Mouse (Mus musculus) forebrain, embryonic 10.5 days (tissue): ENCODE results near the gene Sept9. TPM values are rescaled to one million over a fixed set of nuclear protein-coding genes. Genes with fewer than 3 reads are reported as not detected.

ENCODE experiments used
- DNase-seq: peaks from one replicate; pipeline ENCODE4 v3.0.0-alpha.2; 2017; ENCODE audit warnings: low spot score; ENCODE audit errors: extremely low spot score
- H3K27ac ChIP-seq: fragments of 300-500 bp; sonication (generic); 2 replicates; pipeline ENCODE4 v1.5.1; 2016; ENCODE audit warnings: mild to moderate bottlenecking
- H3K27me3 ChIP-seq: fragments of 300-500 bp; sonication (generic); 2 replicates; pipeline ENCODE4 v1.6.1; 2016; ENCODE audit warnings: mild to moderate bottlenecking; ENCODE audit not compliant: poor library complexity, severe bottlenecking
- H3K36me3 ChIP-seq: fragments of 300-500 bp; sonication (generic); replicated peaks from 2 replicates; pipeline ENCODE4 v1.6.1; 2016; ENCODE audit warnings: mild to moderate bottlenecking, moderate library complexity
- H3K4me1 ChIP-seq: fragments of 300-500 bp; sonication (generic); 2 replicates; pipeline ENCODE4 v1.6.1; 2016
- H3K4me3 ChIP-seq: fragments of 300-500 bp; sonication (generic); 2 replicates; pipeline ENCODE4 v1.5.1; 2016; ENCODE audit warnings: mild to moderate bottlenecking, moderate library complexity
- H3K9me3 ChIP-seq: fragments of 300-500 bp; sonication (generic); 2 replicates; pipeline ENCODE4 v1.6.1; 2016; ENCODE audit warnings: mild to moderate bottlenecking, moderate library complexity
- WGBS: fragments of 180-500 bp; shearing (Covaris S2); methylation state at CpG from one replicate; pipeline ENCODE4 v1.1.7; 2016; 5-methylcytosine and 5-hydroxymethylcytosine counted together
- polyA plus RNA-seq: library from polyadenylated mRNA; unstranded; fragments of >200 nt; fragmentation: Nextera tagmentation; extraction: Ambion mirVana; gene quantifications from 2 replicates; pipeline ENCODE4 v1.2.1, GENCODE M21; 2016

Sept9 gene
- polyA plus RNA-seq, 1 experiment from 2014 or later = 206 TPM

DNA sequence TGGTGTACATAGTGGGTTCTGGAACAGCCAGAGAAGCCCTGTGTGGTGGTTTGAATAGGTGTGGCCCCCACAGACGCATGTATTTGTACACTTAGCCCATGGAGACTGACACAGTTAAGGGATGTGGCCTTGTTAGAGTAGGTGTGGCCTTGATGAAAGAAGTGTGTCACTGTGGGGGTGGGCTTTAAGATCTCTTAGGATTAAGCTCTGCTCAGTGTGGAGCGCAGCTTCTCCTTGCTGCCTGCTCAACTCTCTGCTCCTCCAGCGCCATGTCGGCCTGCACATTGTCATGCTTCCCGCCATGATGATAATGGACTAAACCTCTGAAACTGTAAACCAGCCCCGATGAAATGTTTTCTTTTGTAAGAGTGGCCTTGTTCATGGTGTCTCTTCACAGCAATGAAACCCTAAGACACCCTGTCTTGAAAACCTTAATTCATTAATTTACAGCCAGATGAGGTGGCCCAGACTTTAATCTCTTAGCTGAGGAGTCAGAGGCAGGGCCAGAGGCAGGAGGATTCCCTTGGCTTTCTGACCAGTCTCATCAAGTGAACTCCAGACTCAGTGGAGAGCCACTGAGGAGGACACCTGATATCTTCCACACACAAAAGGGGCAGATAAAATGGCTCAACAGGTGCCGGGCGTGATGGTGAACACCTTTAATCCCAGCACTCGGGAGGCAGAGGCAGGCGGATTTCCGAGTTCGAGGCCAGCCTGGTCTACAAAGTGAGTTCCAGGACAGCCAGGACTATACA lies 44.3 kb downstream of the Sept9 start:
- Histone ChIP-seq H3K4me3 (no peak overlapping the region), H3K27me3 (no peaks in the 10 kb centered on the region), H3K36me3 (no peaks in the 10 kb centered on the region), H3K27ac (no peak overlapping the region), H3K4me1 (peaks cover 26% of the 10 kb centered on the region), H3K9me3 (no peaks in the 10 kb centered on the region)
- no peak for DNase-seq
- 86% methylated on average over 12 of the region's 12 CpGs for WGBS

DNA sequence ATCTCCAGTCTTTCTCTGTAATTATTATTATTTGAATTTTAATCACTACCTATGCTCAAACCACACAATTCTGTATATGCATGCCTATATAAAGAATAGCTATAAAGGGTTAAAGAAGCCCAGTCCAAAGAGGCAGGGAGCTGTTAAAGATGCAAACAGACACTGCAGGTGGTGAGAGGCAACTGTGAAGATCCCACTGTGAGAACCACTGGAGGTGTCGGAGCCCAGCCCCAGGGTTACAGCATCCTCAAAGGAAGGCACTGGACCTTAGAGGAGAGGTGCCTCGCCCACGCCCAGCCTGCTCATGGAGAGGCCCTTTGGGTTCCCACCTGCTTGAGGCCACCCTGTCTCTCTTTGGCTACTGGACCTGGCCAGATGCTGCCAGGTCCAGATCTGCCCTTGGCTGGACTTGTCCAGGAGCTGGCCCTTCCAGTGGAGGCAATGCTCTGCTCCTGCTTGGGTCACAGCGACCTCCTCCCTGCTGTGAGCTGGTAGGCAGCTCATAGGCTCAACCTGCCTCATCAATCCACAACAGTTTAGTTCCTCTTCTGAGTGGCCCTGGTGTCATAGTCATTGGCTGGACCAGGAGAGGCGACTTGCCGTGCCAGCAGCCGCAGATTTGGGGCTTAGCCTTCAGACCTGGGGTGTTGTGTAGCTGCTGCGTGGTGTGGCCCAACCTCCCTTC lies 45.7 kb downstream of the Sept9 start:
- H3K4me3 ChIP-seq = no peak overlapping the region
- no peak overlapping the region for H3K27ac ChIP-seq
- no peaks in the 10 kb centered on the region for H3K36me3 ChIP-seq
- 57% methylated on average over 8 of the region's 8 CpGs for WGBS
- H3K27me3 ChIP-seq = no peaks in the 10 kb centered on the region
- peaks cover 37% of the 10 kb centered on the region for H3K4me1 ChIP-seq
- no peaks in the 10 kb centered on the region for H3K9me3 ChIP-seq
- DNase-seq = no peak

DNA sequence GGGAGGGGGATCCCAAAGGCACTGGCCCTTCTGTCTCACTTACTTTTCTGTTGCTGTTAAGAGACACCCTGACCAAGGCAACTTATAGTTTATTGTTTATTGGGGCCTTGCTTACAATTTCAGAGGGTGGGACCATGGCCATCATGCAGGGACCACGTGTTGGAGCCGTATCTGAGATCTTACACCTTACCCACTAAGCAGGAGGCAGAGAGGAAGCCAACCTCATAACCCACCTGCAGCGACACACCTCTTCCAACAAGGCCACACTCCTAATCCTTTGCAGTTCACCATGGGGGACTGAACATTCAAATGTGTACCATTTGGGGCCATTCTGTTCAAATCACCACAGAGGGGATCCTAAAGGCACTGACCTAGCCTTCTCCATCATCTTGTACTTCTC lies 46.4 kb downstream of the Sept9 start:
- no peaks in the 10 kb centered on the region for H3K36me3 ChIP-seq
- no peaks in the 10 kb centered on the region for H3K27me3 ChIP-seq
- H3K27ac ChIP-seq = no peak overlapping the region
- WGBS = 75% methylated on average over 3 of the region's 3 CpGs
- no peaks in the 10 kb centered on the region for H3K9me3 ChIP-seq
- no peak overlapping the region for H3K4me3 ChIP-seq
- DNase-seq = no peak
- H3K4me1 ChIP-seq = peaks cover 40% of the 10 kb centered on the region

DNA sequence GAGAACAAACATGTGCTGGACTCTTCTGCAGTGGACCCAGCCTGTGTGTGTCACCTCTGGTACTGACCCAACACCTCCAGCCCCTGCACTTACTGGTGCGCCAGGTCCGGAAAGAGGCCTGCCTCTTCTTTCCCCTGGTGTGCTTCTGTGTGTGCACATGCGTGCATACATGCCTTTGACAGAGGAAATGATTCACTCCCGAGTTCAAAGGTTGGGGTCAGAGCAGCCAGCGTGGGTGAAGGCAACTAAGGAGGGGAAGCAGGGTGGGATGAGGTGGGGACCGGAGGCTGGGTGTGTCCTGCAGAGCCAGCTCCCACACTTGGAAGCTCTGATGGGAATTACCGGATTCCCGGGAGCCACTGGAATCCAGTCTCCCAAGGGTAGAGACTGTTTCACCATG lies 46.8 kb downstream of the Sept9 start:
- H3K4me1 ChIP-seq = peaks cover 44% of the 10 kb centered on the region
- H3K36me3 ChIP-seq = no peaks in the 10 kb centered on the region
- 0 out of 2 replicates have a peak overlapping the region, but pooled peaks have one; percentile 22 for H3K27ac ChIP-seq
- no peaks in the 10 kb centered on the region for H3K27me3 ChIP-seq
- 77% methylated on average over 8 of the region's 8 CpGs for WGBS
- H3K9me3 ChIP-seq = no peaks in the 10 kb centered on the region
- no peak overlapping the region for H3K4me3 ChIP-seq
- DNase-seq = no peak

DNA sequence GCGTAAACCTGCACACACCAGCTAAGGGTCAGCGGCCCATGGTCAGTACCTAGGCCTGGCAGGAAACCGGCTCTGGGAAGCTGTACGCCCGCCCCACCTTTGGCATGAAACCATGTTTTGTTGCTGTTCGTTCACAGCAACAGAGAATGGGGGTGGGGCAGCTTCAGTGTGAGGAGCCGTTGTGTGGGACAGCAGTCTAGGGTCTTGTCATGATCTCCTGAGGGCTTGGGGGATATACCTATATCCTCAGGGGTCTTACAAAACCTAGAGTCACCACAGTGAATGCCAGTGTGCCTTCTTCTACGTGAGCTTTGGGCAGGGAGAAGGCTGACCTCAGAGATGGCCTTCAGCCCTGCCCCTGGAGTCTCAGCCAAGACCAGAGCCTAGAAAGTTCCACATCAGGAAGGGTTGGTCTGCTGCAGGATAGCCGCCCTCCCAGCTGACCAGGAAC lies 47.5 kb downstream of the Sept9 start:
- Histone ChIP-seq H3K4me3 (no peak overlapping the region), H3K4me1 (peaks cover 51% of the 10 kb centered on the region), H3K9me3 (no peaks in the 10 kb centered on the region), H3K27me3 (no peaks in the 10 kb centered on the region), H3K27ac (no peak overlapping the region), H3K36me3 (no peaks in the 10 kb centered on the region)
- WGBS = 84% methylated on average over 9 of the region's 9 CpGs
- no peak for DNase-seq

DNA sequence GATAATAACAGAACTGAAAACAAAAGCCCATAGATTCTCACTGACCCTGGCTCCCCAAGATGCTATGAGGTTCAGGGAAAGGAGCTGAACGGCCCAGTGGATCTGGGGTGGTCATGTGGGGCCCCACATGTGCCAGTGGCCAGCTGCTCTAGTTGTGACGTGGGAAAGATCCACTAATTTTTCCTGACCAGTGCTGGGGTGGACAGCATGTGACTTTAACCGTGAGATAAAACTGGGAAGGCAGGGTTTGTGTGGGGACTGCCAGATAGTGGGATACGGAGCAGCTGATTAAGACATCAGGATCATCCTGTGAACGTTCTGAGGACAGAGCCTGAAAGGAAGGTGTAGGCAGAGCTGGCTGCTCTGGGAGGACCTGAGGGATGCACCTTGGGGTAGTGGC lies 48.1 kb downstream of the Sept9 start:
- Histone ChIP-seq H3K27me3 (no peaks in the 10 kb centered on the region), H3K27ac (no peak overlapping the region), H3K4me1 (peaks cover 51% of the 10 kb centered on the region), H3K36me3 (no peaks in the 10 kb centered on the region), H3K9me3 (no peaks in the 10 kb centered on the region), H3K4me3 (no peak overlapping the region)
- DNase-seq = no peak
- 77% methylated on average over 5 of the region's 5 CpGs for WGBS

DNA sequence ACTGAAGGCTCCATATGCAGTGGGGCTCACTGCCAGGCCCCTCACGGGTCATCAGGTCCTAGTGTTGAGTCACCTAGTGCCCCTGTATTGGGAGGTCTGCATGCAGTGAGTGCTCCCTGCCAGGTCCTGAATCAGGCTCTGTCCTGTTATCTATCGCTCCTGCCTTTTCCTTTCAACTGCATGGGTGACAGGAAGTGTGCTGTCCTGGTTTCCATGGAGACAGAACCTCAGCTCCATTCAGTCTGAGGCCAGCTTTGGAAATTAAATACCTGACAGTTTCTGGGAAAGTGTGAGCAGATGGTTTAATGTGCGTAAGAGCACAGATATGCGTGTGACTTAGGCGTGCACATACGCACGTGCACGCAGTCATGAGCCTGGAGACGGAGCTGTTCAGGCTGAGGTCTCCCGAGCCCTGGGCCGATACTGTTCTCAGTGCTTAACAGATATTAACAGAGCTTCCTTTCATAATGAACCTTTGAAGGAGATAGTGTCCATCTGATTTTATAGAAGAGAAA lies 49.3 kb downstream of the Sept9 start:
- peaks cover 60% of the 10 kb centered on the region for H3K4me1 ChIP-seq
- no peaks in the 10 kb centered on the region for H3K36me3 ChIP-seq
- no peaks in the 10 kb centered on the region for H3K27me3 ChIP-seq
- DNase-seq = no peak
- H3K9me3 ChIP-seq = no peaks in the 10 kb centered on the region
- H3K4me3 ChIP-seq = no peak overlapping the region
- 77% methylated on average over 11 of the region's 11 CpGs for WGBS
- H3K27ac ChIP-seq = peak overlapping the region; percentile 63; the same call in 1 of the 2 replicates

DNA sequence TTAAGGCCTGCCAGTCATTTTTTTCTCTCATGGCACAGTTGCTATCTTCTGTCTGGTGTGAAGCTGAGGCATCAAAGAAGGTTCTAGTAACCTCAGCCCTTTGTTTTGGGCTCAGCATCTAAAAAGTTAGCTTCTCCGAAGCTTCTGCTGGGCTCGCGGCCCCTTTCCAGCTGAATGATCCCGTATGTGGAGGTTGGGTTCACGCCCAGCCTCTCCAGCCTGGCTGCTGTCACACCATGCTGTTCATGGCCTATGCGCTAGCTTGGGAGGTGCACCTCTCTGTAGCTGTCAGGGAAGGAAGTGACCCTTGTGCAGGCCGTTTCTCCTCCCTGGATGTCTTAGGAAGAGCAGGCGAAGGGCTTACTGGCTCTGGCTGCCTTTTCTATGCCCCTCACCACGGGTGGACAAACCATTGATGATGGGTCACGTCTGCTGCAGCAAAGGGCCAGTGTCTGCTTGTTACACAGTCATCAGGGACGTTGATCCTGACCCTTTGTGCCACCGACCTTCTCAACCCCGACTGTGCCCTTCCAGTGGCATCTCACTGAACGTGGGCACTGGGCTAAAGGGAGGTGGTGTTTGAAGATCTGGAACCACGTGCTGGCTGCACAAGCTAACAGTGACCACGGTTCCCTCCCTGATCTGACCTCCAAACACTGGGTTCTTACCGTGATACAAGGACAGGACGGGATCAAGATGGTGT lies 50.0 kb downstream of the Sept9 start:
- no peak for DNase-seq
- no peaks in the 10 kb centered on the region for H3K36me3 ChIP-seq
- WGBS = 82% methylated on average over 18 of the region's 18 CpGs
- H3K27me3 ChIP-seq = no peaks in the 10 kb centered on the region
- peaks cover 66% of the 10 kb centered on the region for H3K4me1 ChIP-seq
- no peak overlapping the region for H3K4me3 ChIP-seq
- H3K9me3 ChIP-seq = no peaks in the 10 kb centered on the region
- peak overlapping the region; percentile 63; the same call in 1 of the 2 replicates for H3K27ac ChIP-seq

DNA sequence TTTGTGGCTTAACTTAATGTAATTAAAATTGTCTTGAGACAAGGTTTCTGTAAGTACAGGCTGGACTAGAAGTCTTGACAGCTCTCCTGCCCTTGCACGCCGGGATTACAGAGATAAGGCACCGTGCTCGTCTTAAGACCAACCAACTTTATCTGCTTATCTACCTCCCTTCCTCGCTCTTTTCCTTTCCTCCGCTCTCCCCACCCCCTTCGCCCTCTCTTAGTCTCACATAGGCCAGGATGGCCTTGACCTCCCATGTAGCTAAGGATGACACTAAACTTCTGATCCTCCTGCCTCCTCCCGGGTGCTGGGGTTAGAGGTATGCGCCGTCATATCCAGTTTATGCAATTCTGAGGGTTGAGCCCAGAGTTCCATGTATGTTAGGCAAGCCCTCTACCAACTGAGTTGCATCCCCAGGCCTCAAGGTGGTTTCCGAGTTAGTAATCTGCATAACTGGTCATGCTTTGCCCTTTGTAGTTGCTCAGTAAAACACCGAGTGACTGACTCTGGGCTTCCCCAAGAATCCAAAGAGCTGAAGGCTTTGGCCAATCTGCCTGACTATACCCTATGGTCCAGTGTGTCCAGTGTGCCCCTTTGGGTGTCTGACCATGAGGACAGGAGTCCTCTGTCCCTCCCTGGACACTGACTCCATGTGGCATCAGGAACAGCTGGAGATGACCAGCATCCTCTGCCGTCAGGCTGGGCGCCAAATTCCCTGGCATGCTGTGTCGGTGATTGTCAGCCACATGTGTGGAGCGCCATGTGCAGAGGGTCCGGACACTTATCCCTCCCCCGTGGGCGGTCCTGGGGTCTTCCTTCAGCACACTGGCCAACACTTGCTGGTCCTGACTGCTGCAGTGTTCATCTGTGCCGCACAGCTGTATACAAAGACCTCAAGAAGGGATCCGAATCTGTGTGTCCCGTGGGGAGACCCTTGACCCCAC lies 50.8 kb downstream of the Sept9 start:
- Histone ChIP-seq H3K4me1 (peaks cover 67% of the 10 kb centered on the region), H3K36me3 (no peaks in the 10 kb centered on the region)

DNA sequence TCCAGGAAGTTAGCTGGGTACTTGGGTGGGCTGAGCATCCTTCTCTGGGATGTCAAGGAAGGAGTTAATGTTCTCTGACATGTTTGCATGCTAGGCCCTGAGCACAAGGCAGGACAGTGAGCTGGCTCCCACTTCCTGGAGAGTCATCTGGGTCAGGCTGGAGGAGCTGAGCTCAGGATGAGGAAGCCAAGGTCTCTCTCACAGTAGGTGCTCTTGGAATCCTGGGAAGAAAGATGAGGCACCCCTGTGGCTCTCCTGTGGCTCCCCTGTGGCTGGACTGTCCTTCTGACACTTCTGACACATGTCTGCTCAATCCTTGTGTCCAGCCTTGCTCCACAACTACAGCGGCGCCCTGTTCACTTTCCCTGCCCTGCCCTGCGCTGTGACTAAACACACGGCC lies 52.3 kb downstream of the Sept9 start:
- no peak overlapping the region for H3K4me3 ChIP-seq
- H3K4me1 ChIP-seq = peaks cover 66% of the 10 kb centered on the region
- H3K27ac ChIP-seq = no peak overlapping the region
- H3K36me3 ChIP-seq = no peaks in the 10 kb centered on the region
- no peaks in the 10 kb centered on the region for H3K27me3 ChIP-seq
- WGBS = 88% methylated on average over 4 of the region's 4 CpGs
- DNase-seq = no peak
- no peaks in the 10 kb centered on the region for H3K9me3 ChIP-seq

More for the DNA sequence above, 50.8 kb downstream of the Sept9 start:
- Histone ChIP-seq H3K27ac (0 out of 2 replicates have a peak overlapping the region, but pooled peaks have one; percentile 9), H3K9me3 (no peaks in the 10 kb centered on the region), H3K4me3 (no peak overlapping the region), H3K27me3 (no peaks in the 10 kb centered on the region)
- WGBS = 89% methylated on average over 22 of the region's 22 CpGs
- no peak for DNase-seq

DNA sequence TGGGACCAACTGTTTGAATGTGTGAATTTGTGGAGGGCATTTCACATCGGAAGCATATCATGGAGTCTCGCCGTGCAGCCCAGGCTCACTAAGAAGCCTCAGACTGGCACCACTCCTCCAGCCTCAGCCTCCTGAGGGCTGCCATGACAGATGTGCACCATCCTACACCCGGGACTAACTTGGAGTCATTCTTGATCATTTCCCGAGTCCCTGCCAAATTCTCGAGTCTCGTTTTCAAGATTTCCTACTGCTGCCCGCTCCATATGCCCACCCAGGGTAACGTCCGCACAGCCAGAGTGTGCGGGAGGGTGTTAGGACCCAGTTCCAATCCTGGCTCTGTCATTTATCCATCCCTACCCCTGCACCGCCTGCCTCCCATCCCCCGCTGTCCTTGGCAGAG lies 53.4 kb downstream of the Sept9 start:
- H3K27ac ChIP-seq = no peak overlapping the region
- no peak overlapping the region for H3K4me3 ChIP-seq
- H3K4me1 ChIP-seq = peaks cover 61% of the 10 kb centered on the region
- no peaks in the 10 kb centered on the region for H3K9me3 ChIP-seq
- 89% methylated on average over 13 of the region's 13 CpGs for WGBS
- no peaks in the 10 kb centered on the region for H3K36me3 ChIP-seq
- DNase-seq = no peak
- H3K27me3 ChIP-seq = no peaks in the 10 kb centered on the region
